Mouse (Mus musculus): ENCODE data around the gene Aplnr.

Gene Aplnr

GRCm38 (mm10) chr2:85178139-85178800, 42.2 kb downstream of the Aplnr start:
- no peak for DNase-seq (ENCODE audit: low read depth, low spot score)

DNA sequence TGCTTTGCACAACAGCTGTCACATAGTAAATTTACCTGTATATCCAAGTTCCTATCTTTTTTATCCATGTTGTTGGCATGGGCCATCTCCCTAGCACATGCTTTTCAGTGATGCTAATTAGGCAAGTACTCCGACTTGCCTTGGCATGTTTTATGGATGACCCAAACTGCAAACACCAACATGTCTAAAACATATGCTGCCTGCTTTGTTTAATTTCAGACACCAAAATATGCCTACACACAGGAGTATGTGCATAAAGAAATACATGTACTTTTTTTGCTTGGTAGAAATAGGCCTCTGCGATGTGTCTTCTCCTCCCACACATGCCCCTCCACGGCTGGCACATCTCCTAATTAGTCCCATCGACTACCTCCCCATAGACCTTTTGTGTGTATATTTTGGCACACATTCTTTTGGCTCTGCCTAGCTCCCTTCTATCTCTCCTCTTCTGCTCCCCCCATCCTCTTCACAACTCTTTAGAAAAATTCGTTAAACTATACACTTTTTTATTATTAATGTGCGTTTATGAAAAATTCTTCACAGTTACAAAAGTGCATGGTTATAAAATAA, 51.6 kb downstream of the Aplnr start:
- DNase-seq (ENCODE audit: low read depth, low spot score): no peak
